Mouse (Mus musculus): ENCODE results near the gene Trpc2.

DNA sequence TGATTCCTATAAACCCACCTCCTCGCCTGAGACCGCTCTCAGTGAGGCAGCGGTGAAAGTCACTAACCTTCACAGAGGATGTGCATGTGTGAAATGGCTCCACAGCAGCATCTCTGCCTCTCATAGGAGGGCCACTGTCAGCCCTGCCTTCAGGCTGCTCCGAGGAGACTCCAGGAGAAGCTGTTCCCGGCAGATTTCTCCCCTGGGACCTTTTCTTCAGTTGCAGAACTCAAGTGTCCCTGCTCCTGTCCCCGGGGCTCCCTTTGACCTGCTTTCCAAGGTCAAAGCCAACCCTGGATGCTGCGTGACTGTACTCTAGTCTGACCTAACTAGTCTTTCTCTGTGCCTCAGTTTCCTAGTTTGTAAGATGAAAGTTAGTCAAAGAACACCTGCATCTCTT lies 26.3 kb downstream of the Trpc2 start, which contains the start of gene Art5:
- no peak for TF ChIP-seq POLR2A (IDR thresholded peaks at IDR 0.05; ENCODE audit: control insufficient read depth, low read depth, low read length)
- TF ChIP-seq CTCF (IDR thresholded peaks at IDR 0.05; ENCODE audit: control insufficient read depth, insufficient read depth, insufficient replicate concordance, low read depth, low read length): no peak

Measured in testis, adult 2 months (tissue).